Mouse (Mus musculus): ENCODE measurements around the gene Zfp536.

Gene Zfp536

GRCm38 (mm10) chr7:37553646-37554045 lies 219.8 kb downstream of the Zfp536 start:
- no peak for DNase-seq (ENCODE audit: low spot score)

- no peak for DNase-seq (ENCODE audit: low spot score)
These were observed 221.1 kb downstream of the Zfp536 start for GRCm38 (mm10) chr7:37552384-37552783.

GRCm38 (mm10) chr7:37548805-37549204 lies 224.6 kb downstream of the Zfp536 start:
- DNase-seq (ENCODE audit: low spot score) = no peak

GRCm38 (mm10) chr7:37544011-37544410 lies 229.4 kb downstream of the Zfp536 start:
- DNase-seq (ENCODE audit: low spot score) = no peak

- DNase-seq (ENCODE audit: low spot score) = no peak
These were observed 230.5 kb downstream of the Zfp536 start for GRCm38 (mm10) chr7:37542951-37543350.

GRCm38 (mm10) chr7:37531166-37531565 lies 242.3 kb downstream of the Zfp536 start:
- DNase-seq (ENCODE audit: low spot score) = no peak

GRCm38 (mm10) chr7:37528311-37528710 lies 245.1 kb downstream of the Zfp536 start:
- DNase-seq (ENCODE audit: low spot score) = no peak

GRCm38 (mm10) chr7:37527890-37528289 lies 245.6 kb downstream of the Zfp536 start:
- DNase-seq (ENCODE audit: low spot score) = no peak

- DNase-seq (ENCODE audit: low spot score) = no peak
These were observed 252.0 kb downstream of the Zfp536 start for GRCm38 (mm10) chr7:37521407-37521806.

- no peak for DNase-seq (ENCODE audit: low spot score)
These were observed 262.3 kb downstream of the Zfp536 start for GRCm38 (mm10) chr7:37510933-37511675.

GRCm38 (mm10) chr7:37509700-37510099 lies 263.7 kb downstream of the Zfp536 start:
- DNase-seq (ENCODE audit: low spot score) = no peak

- DNase-seq (ENCODE audit: low spot score) = no peak
These were observed 267.9 kb downstream of the Zfp536 start for GRCm38 (mm10) chr7:37505548-37505947.

- DNase-seq (ENCODE audit: low spot score) = no peak
These were observed 268.3 kb downstream of the Zfp536 start for GRCm38 (mm10) chr7:37505096-37505495.

GRCm38 (mm10) chr7:37498881-37499280 lies 274.6 kb downstream of the Zfp536 start:
- no peak for DNase-seq (ENCODE audit: low spot score)

- no peak for DNase-seq (ENCODE audit: low spot score)
These were observed 276.9 kb downstream of the Zfp536 start for GRCm38 (mm10) chr7:37496491-37496890.

- DNase-seq (ENCODE audit: low spot score) = no peak
These were observed 283.1 kb downstream of the Zfp536 start for GRCm38 (mm10) chr7:37490312-37490711.

- DNase-seq (ENCODE audit: low spot score) = no peak
These were observed 288.5 kb downstream of the Zfp536 start for GRCm38 (mm10) chr7:37484946-37485345.

- DNase-seq (ENCODE audit: low spot score) = no peak
These were observed 290.9 kb downstream of the Zfp536 start for GRCm38 (mm10) chr7:37482564-37482963.

GRCm38 (mm10) chr7:37481165-37481564 lies 292.3 kb downstream of the Zfp536 start:
- no peak for DNase-seq (ENCODE audit: low spot score)

GRCm38 (mm10) chr7:37477309-37477708 lies 296.1 kb downstream of the Zfp536 start:
- no peak for DNase-seq (ENCODE audit: low spot score)

GRCm38 (mm10) chr7:37475485-37475884 lies 298.0 kb downstream of the Zfp536 start:
- no peak for DNase-seq (ENCODE audit: low spot score)

GRCm38 (mm10) chr7:37474284-37474683 lies 299.2 kb downstream of the Zfp536 start:
- no peak for DNase-seq (ENCODE audit: low spot score)

- DNase-seq (ENCODE audit: low spot score) = no peak
These were observed 299.9 kb downstream of the Zfp536 start for GRCm38 (mm10) chr7:37473311-37474084.
